20 mouse cellular contexts compared by ENCODE assay signal in genomic region chr16:75826498-75826897, GRCm38 (mm10). TPM values are rescaled to one million over a fixed set of nuclear protein-coding genes. Genes with fewer than 3 reads are reported as not detected.
A peak's percentile ranks its signal among the peaks of the same experiment; 100 is the strongest.
DNase-seq lines count a peak whose midpoint lies in the region; ATAC-seq and TF ChIP-seq lines count a peak whose summit lies in the region.
"Had no signal": no experiment of that assay in that cellular context is flagged by ENCODE, and none has a peak within 500 bp of the region (broad histone marks: within the 10 kb centered on the region; RNA-seq: fewer than 3 reads in every experiment).

No protein-coding gene starts in this region.

- peak; percentile 48; the same call in 1 of the 2 replicates for ATAC-seq in midbrain, embryonic 11.5 days (ENCODE audit: low FRiP score)
- no peak for ATAC-seq in midbrain, postnatal 0 days (ENCODE audit: low FRiP score)
- ATAC-seq in intestine, embryonic 16.5 days = peak; percentile 80
- peak; percentile 79 for ATAC-seq in megakaryocyte-erythroid progenitor cell, adult 5-6 weeks (replicated peaks; ENCODE audit: low FRiP score, low TSS enrichment, poor library complexity, severe bottlenecking)
- ATAC-seq in hindbrain, embryonic 12.5 days (ENCODE audit: low FRiP score) = no peak
- ATAC-seq: forebrain, embryonic 13.5 days; inflammation-experienced regulatory T-cells, adult 6 months; Patski had no signal

- no peaks in the 10 kb centered on the region for H3K4me1 ChIP-seq in midbrain, embryonic 11.5 days (ENCODE audit: control insufficient read depth, insufficient read depth, low read length)
- no peaks in the 10 kb centered on the region for H3K4me1 ChIP-seq in midbrain, postnatal 0 days (ENCODE audit: insufficient read depth, low read length)
- no peaks in the 10 kb centered on the region for H3K4me1 ChIP-seq in intestine, embryonic 16.5 days (ENCODE audit: control insufficient read depth, insufficient read depth, low read length)
- H3K4me1 ChIP-seq in hindbrain, embryonic 12.5 days = no peaks in the 10 kb centered on the region
- H3K4me1 ChIP-seq: embryonic facial prominence, embryonic 13.5 days; forebrain, embryonic 13.5 days; limb, embryonic 12.5 days; midbrain, embryonic 12.5 days had no signal

- no peak overlapping the region for H3K4me2 ChIP-seq in midbrain, embryonic 11.5 days
- no peak overlapping the region for H3K4me2 ChIP-seq in midbrain, postnatal 0 days (ENCODE audit: low read depth, low read length, poor library complexity, severe bottlenecking)
- H3K4me2 ChIP-seq in intestine, embryonic 16.5 days (ENCODE audit: low read depth, low read length) = no peak overlapping the region
- no peak overlapping the region for H3K4me2 ChIP-seq in hindbrain, embryonic 12.5 days (replicated peaks)
- H3K4me2 ChIP-seq: embryonic facial prominence, embryonic 13.5 days; forebrain, embryonic 13.5 days; limb, embryonic 12.5 days; midbrain, embryonic 12.5 days had no signal

- no peak overlapping the region for H3K4me3 ChIP-seq in midbrain, embryonic 11.5 days (ENCODE audit: low read depth, low read length)
- H3K4me3 ChIP-seq in midbrain, postnatal 0 days (ENCODE audit: low read depth, low read length) = no peak overlapping the region
- H3K4me3 ChIP-seq in intestine, embryonic 16.5 days (ENCODE audit: low read length) = no peak overlapping the region
- no peak overlapping the region for H3K4me3 ChIP-seq in hindbrain, embryonic 12.5 days
- H3K4me3 ChIP-seq: embryonic facial prominence, embryonic 13.5 days; forebrain, embryonic 13.5 days; gastrocnemius, adult 2 months; heart, embryonic 10.5 days; limb, embryonic 12.5 days; midbrain, embryonic 12.5 days had no signal

- no peak for TF ChIP-seq CTCF in midbrain, postnatal 0 days (IDR thresholded peaks at IDR 0.05)

- H3K27me3 ChIP-seq in midbrain, embryonic 11.5 days (ENCODE audit: control insufficient read depth, insufficient read depth, low read length) = no peaks in the 10 kb centered on the region
- H3K27me3 ChIP-seq in midbrain, postnatal 0 days (ENCODE audit: insufficient read depth, low read length) = no peaks in the 10 kb centered on the region
- H3K27me3 ChIP-seq in intestine, embryonic 16.5 days (replicated peaks; ENCODE audit: control insufficient read depth, insufficient read depth, low read length) = no peaks in the 10 kb centered on the region
- H3K27me3 ChIP-seq in hindbrain, embryonic 12.5 days = no peaks in the 10 kb centered on the region
- H3K27me3 ChIP-seq: embryonic facial prominence, embryonic 13.5 days; forebrain, embryonic 13.5 days; limb, embryonic 12.5 days; midbrain, embryonic 12.5 days had no signal

- DNase-seq in midbrain, embryonic 11.5 days (ENCODE audit: low spot score, missing footprints) = peak; percentile 26
- no peak for DNase-seq in midbrain, postnatal 0 days (ENCODE audit: low spot score)
- peak; percentile 27 for DNase-seq in R1 (ENCODE audit: low read depth, low spot score)
- no peak for DNase-seq in cerebellum, adult 8-10 months
- DNase-seq in right cerebral cortex, postnatal 14 days = no peak
- DNase-seq: adrenal gland, adult 2 months; cerebellum, postnatal 14 days; gastrocnemius, adult 2 months; kidney, postnatal 4 days; lung, postnatal 10 days had no signal

- H3K9ac ChIP-seq in midbrain, embryonic 11.5 days (ENCODE audit: low read length) = no peak overlapping the region
- H3K9ac ChIP-seq in midbrain, postnatal 0 days (replicated peaks; ENCODE audit: low read length, poor library complexity, severe bottlenecking) = no peak overlapping the region
- no peak overlapping the region for H3K9ac ChIP-seq in intestine, embryonic 16.5 days (ENCODE audit: low read depth, low read length)
- no peak overlapping the region for H3K9ac ChIP-seq in hindbrain, embryonic 12.5 days
- H3K9ac ChIP-seq: embryonic facial prominence, embryonic 13.5 days; forebrain, embryonic 13.5 days; limb, embryonic 12.5 days; midbrain, embryonic 12.5 days had no signal

- no peaks in the 10 kb centered on the region for H3K9me3 ChIP-seq in midbrain, embryonic 11.5 days (ENCODE audit: control insufficient read depth, low read length)
- no peaks in the 10 kb centered on the region for H3K9me3 ChIP-seq in midbrain, postnatal 0 days (ENCODE audit: low read length)
- no peaks in the 10 kb centered on the region for H3K9me3 ChIP-seq in intestine, embryonic 16.5 days (ENCODE audit: control insufficient read depth, low read length)
- H3K9me3 ChIP-seq in hindbrain, embryonic 12.5 days (replicated peaks) = no peaks in the 10 kb centered on the region
- H3K9me3 ChIP-seq: embryonic facial prominence, embryonic 13.5 days; forebrain, embryonic 13.5 days; heart, embryonic 10.5 days; limb, embryonic 12.5 days; midbrain, embryonic 12.5 days had no signal

- no peak overlapping the region for H3K27ac ChIP-seq in midbrain, embryonic 11.5 days (ENCODE audit: low read depth, low read length)
- H3K27ac ChIP-seq in midbrain, postnatal 0 days (ENCODE audit: low read depth, low read length) = no peak overlapping the region
- H3K27ac ChIP-seq in intestine, embryonic 16.5 days (ENCODE audit: low read length) = no peak overlapping the region
- H3K27ac ChIP-seq in hindbrain, embryonic 12.5 days = no peak overlapping the region
- H3K27ac ChIP-seq: embryonic facial prominence, embryonic 13.5 days; forebrain, embryonic 13.5 days; gastrocnemius, adult 2 months; heart, embryonic 10.5 days; limb, embryonic 12.5 days; midbrain, embryonic 12.5 days had no signal

- no peaks in the 10 kb centered on the region for H3K36me3 ChIP-seq in midbrain, embryonic 11.5 days (ENCODE audit: control insufficient read depth, insufficient read depth, low read length)
- H3K36me3 ChIP-seq in midbrain, postnatal 0 days (ENCODE audit: insufficient read depth, low read length) = no peaks in the 10 kb centered on the region
- no peaks in the 10 kb centered on the region for H3K36me3 ChIP-seq in intestine, embryonic 16.5 days (ENCODE audit: control insufficient read depth, insufficient read depth, low read length)
- H3K36me3 ChIP-seq in hindbrain, embryonic 12.5 days = no peaks in the 10 kb centered on the region
- H3K36me3 ChIP-seq: embryonic facial prominence, embryonic 13.5 days; heart, embryonic 10.5 days; limb, embryonic 12.5 days; midbrain, embryonic 12.5 days had no signal

RNA-seq across cellular contexts. Expression of gene Hspa13, which starts 59.6 kb away (rescaled TPM):
- polyA plus RNA-seq in midbrain, embryonic 11.5 days (2014; fragmentation: Nextera tagmentation; extraction: Ambion mirVana) = 42.8 and 48.7 TPM in 2 replicates
- 41.9 and 59.3 TPM in 2 replicates for total RNA-seq in midbrain, postnatal 0 days (2014; rRNA removed)
- polyA plus RNA-seq in midbrain, postnatal 0 days (2015; fragmentation: Nextera tagmentation; extraction: Ambion mirVana) = 44.6 and 49.4 TPM in 2 replicates
- polyA plus RNA-seq in intestine, embryonic 16.5 days (2015; fragmentation: Nextera tagmentation; extraction: Ambion mirVana) = 20.6 and 21.1 TPM in 2 replicates
- 6.3 and 8.2 TPM in 2 replicates for total RNA-seq in megakaryocyte-erythroid progenitor cell, adult 5-6 weeks (2014; fragmentation: Nextera tagmentation)
- 20.4 and 21.5 TPM in 2 replicates for total RNA-seq in megakaryocyte-erythroid progenitor cell, adult 5-6 weeks (2017)
- 40.4 and 41.6 TPM in 2 replicates for polyA plus RNA-seq in hindbrain, embryonic 12.5 days (2016; fragmentation: Nextera tagmentation; extraction: Ambion mirVana)

Comparison
In these comparisons a context has a peak if more than half of its experiments do, and no peak if none do; other contexts are left out.
1. ATAC-seq: peak in midbrain, embryonic 11.5 days (single experiment), intestine, embryonic 16.5 days (single experiment) and megakaryocyte-erythroid progenitor cell, adult 5-6 weeks (single experiment); none in midbrain, postnatal 0 days (single experiment) and hindbrain, embryonic 12.5 days (single experiment).
2. DNase-seq: peak in midbrain, embryonic 11.5 days (single experiment) and R1 (single experiment); none in midbrain, postnatal 0 days (single experiment), cerebellum, adult 8-10 months (single experiment) and right cerebral cortex, postnatal 14 days (single experiment).